Mouse (Mus musculus): ENCODE measurements around the gene C3. TPM values are rescaled to one million over a fixed set of nuclear protein-coding genes. Genes with fewer than 3 reads are reported as not detected.

The C3 gene
- total RNA-seq, 1 experiment: 0.22 TPM

DNA sequence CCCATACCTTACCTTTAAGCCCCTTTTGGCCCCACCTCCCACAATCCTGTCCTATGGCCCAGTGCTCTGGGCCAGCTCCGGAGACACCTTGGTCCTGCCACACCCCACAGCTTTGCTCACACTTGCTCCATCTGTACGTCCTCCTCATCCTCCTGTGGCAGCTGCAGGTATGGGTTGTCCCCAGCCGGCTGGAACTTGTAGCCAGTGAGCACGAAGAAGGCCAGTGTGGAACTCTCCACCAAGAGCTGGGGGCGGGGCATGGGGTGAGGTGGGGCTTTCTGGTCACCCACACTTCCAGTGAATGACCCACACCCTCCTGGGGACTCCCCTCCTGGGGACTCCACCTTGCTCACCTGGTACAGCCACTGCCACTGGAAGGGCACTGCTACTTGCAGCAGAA, 7.9 kb upstream of the C3 start:
- H3K4me3 ChIP-seq (ENCODE audit: insufficient read depth in 1 of 2, low read depth in 1 of 2, low read length in 2 of 2, poor library complexity in 1 of 2, severe bottlenecking in 1 of 2): no peak overlapping the region
- TF ChIP-seq CHD2 (IDR thresholded peaks at IDR 0.05; ENCODE audit: low read depth, low read length) (no peak), MAFK (IDR thresholded peaks at IDR 0.05; ENCODE audit: insufficient read depth, low read depth, low read length) (no peak), HCFC1 (IDR thresholded peaks at IDR 0.05; ENCODE audit: borderline replicate concordance, insufficient read depth, low read length) (no peak), ZNF384 (IDR thresholded peaks at IDR 0.05; ENCODE audit: low read depth, low read length) (no peak), ZC3H11A (IDR thresholded peaks at IDR 0.05; ENCODE audit: borderline replicate concordance, low read depth, low read length) (no peak)
- no peaks in the 10 kb centered on the region for H3K9me3 ChIP-seq (ENCODE audit: control insufficient read depth, insufficient read depth, low read depth, low read length)
- in situ Hi-C loops (cut with MboI; ENCODE audit: low sequenced_read_pairs in 2 of 2, unreplicated experiment in 2 of 2): no loop called here
- no peak overlapping the region for H3K27ac ChIP-seq (ENCODE audit: insufficient read depth, low read depth, low read length, poor library complexity, severe bottlenecking)
- DNase-seq (ENCODE audit: low read depth, low spot score): no peak
- H3K4me1 ChIP-seq (ENCODE audit: control insufficient read depth in 2 of 2, insufficient read depth in 2 of 2, low read length in 2 of 2, poor library complexity in 1 of 2): no peaks in the 10 kb centered on the region
- H3K9ac ChIP-seq (ENCODE audit: insufficient read depth, low read depth, low read length, poor library complexity, severe bottlenecking): no peak overlapping the region
- peaks cover 23% of the 10 kb centered on the region for H3K36me3 ChIP-seq (ENCODE audit: control insufficient read depth, insufficient read depth, low read length, poor library complexity, severe bottlenecking)

GRCm38 (mm10) chr17:57234254-57234928, 6.5 kb upstream of the C3 start:
- Histone ChIP-seq H3K36me3 (ENCODE audit: control insufficient read depth, insufficient read depth, low read length, poor library complexity, severe bottlenecking) (peaks cover 23% of the 10 kb centered on the region), H3K9ac (ENCODE audit: insufficient read depth, low read depth, low read length, poor library complexity, severe bottlenecking) (no peak overlapping the region), H3K9me3 (ENCODE audit: control insufficient read depth, insufficient read depth, low read depth, low read length) (no peaks in the 10 kb centered on the region), H3K27ac (ENCODE audit: insufficient read depth, low read depth, low read length, poor library complexity, severe bottlenecking) (no peak overlapping the region), H3K4me3 (ENCODE audit: insufficient read depth in 1 of 2, low read depth in 1 of 2, low read length in 2 of 2, poor library complexity in 1 of 2, severe bottlenecking in 1 of 2) (no peak overlapping the region), H3K4me1 (ENCODE audit: control insufficient read depth in 2 of 2, insufficient read depth in 2 of 2, low read length in 2 of 2, poor library complexity in 1 of 2) (no peaks in the 10 kb centered on the region)
- DNase-seq (ENCODE audit: low read depth, low spot score): no peak
- no peak for TF ChIP-seq CHD2 (IDR thresholded peaks at IDR 0.05; ENCODE audit: low read depth, low read length)
- no peak for TF ChIP-seq HCFC1 (IDR thresholded peaks at IDR 0.05; ENCODE audit: borderline replicate concordance, insufficient read depth, low read length)
- no peak for TF ChIP-seq ZNF384 (IDR thresholded peaks at IDR 0.05; ENCODE audit: low read depth, low read length)
- TF ChIP-seq MAFK (IDR thresholded peaks at IDR 0.05; ENCODE audit: insufficient read depth, low read depth, low read length): no peak
- TF ChIP-seq ZC3H11A (IDR thresholded peaks at IDR 0.05; ENCODE audit: borderline replicate concordance, low read depth, low read length): no peak
- in situ Hi-C loops (cut with MboI; ENCODE audit: low sequenced_read_pairs in 2 of 2, unreplicated experiment in 2 of 2): no loop called here

DNA sequence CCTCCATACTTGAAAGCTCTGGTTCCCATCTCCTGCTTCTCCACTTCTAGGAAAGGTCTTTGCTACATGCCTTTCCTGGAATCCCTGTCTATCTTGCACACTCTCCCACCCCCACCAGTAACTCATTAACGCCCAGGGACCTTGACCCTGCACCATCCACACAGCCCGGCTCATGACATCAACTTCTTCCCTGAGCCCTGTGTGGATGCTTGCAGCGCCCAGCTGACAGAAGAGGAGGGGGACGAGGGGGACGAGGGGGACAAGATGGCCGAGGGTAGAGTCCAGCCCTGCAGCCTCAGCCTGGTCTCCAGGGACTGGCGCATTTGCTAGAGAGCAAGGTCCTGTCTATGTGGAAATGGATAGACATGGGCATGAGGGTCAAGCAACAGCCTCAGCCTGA, 5.1 kb upstream of the C3 start:
- H3K4me1 ChIP-seq (ENCODE audit: control insufficient read depth in 2 of 2, insufficient read depth in 2 of 2, low read length in 2 of 2, poor library complexity in 1 of 2): no peaks in the 10 kb centered on the region
- no peak overlapping the region for H3K4me3 ChIP-seq (ENCODE audit: insufficient read depth in 1 of 2, low read depth in 1 of 2, low read length in 2 of 2, poor library complexity in 1 of 2, severe bottlenecking in 1 of 2)
- no peak overlapping the region for H3K9ac ChIP-seq (ENCODE audit: insufficient read depth, low read depth, low read length, poor library complexity, severe bottlenecking)
- no peak for DNase-seq (ENCODE audit: low read depth, low spot score)
- TF ChIP-seq CHD2 (IDR thresholded peaks at IDR 0.05; ENCODE audit: low read depth, low read length) (no peak), ZC3H11A (IDR thresholded peaks at IDR 0.05; ENCODE audit: borderline replicate concordance, low read depth, low read length) (no peak), HCFC1 (IDR thresholded peaks at IDR 0.05; ENCODE audit: borderline replicate concordance, insufficient read depth, low read length) (no peak), MAFK (IDR thresholded peaks at IDR 0.05; ENCODE audit: insufficient read depth, low read depth, low read length) (no peak), ZNF384 (IDR thresholded peaks at IDR 0.05; ENCODE audit: low read depth, low read length) (no peak)
- H3K9me3 ChIP-seq (ENCODE audit: control insufficient read depth, insufficient read depth, low read depth, low read length): no peaks in the 10 kb centered on the region
- H3K27ac ChIP-seq (ENCODE audit: insufficient read depth, low read depth, low read length, poor library complexity, severe bottlenecking): no peak overlapping the region
- in situ Hi-C loops (cut with MboI; ENCODE audit: low sequenced_read_pairs in 2 of 2, unreplicated experiment in 2 of 2): no loop called here
- H3K36me3 ChIP-seq (ENCODE audit: control insufficient read depth, insufficient read depth, low read length, poor library complexity, severe bottlenecking): peaks cover 23% of the 10 kb centered on the region

DNA sequence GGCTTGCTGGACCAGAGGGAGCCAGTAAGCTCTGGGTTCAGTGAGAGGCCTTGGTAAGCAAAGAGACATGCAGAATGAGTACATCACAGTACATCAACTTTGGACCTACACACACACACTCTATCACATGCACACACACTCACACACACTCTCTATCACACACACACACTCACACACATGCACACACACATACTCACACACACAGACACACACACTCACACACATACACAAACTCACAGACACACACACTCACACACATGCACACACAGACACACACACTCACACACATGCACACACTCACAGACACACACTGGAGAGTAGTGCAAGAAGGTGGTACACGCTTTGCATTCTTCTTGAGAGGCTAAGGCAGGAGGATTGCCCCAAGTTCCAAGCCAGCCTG, 4.3 kb upstream of the C3 start:
- H3K9me3 ChIP-seq (ENCODE audit: control insufficient read depth, insufficient read depth, low read depth, low read length): no peaks in the 10 kb centered on the region
- DNase-seq (ENCODE audit: low read depth, low spot score): no peak
- H3K4me1 ChIP-seq (ENCODE audit: control insufficient read depth in 2 of 2, insufficient read depth in 2 of 2, low read length in 2 of 2, poor library complexity in 1 of 2): no peaks in the 10 kb centered on the region
- in situ Hi-C loops (cut with MboI; ENCODE audit: low sequenced_read_pairs in 2 of 2, unreplicated experiment in 2 of 2): no loop called here
- no peak overlapping the region for H3K27ac ChIP-seq (ENCODE audit: insufficient read depth, low read depth, low read length, poor library complexity, severe bottlenecking)
- no peak overlapping the region for H3K9ac ChIP-seq (ENCODE audit: insufficient read depth, low read depth, low read length, poor library complexity, severe bottlenecking)
- no peak overlapping the region for H3K4me3 ChIP-seq (ENCODE audit: insufficient read depth in 1 of 2, low read depth in 1 of 2, low read length in 2 of 2, poor library complexity in 1 of 2, severe bottlenecking in 1 of 2)
- no peak for TF ChIP-seq ZNF384 (IDR thresholded peaks at IDR 0.05; ENCODE audit: low read depth, low read length)
- TF ChIP-seq CHD2 (IDR thresholded peaks at IDR 0.05; ENCODE audit: low read depth, low read length): no peak
- TF ChIP-seq ZC3H11A (IDR thresholded peaks at IDR 0.05; ENCODE audit: borderline replicate concordance, low read depth, low read length): no peak
- no peak for TF ChIP-seq MAFK (IDR thresholded peaks at IDR 0.05; ENCODE audit: insufficient read depth, low read depth, low read length)
- no peak for TF ChIP-seq HCFC1 (IDR thresholded peaks at IDR 0.05; ENCODE audit: borderline replicate concordance, insufficient read depth, low read length)
- peaks cover 17% of the 10 kb centered on the region for H3K36me3 ChIP-seq (ENCODE audit: control insufficient read depth, insufficient read depth, low read length, poor library complexity, severe bottlenecking)
